In the genomic region with DNA sequence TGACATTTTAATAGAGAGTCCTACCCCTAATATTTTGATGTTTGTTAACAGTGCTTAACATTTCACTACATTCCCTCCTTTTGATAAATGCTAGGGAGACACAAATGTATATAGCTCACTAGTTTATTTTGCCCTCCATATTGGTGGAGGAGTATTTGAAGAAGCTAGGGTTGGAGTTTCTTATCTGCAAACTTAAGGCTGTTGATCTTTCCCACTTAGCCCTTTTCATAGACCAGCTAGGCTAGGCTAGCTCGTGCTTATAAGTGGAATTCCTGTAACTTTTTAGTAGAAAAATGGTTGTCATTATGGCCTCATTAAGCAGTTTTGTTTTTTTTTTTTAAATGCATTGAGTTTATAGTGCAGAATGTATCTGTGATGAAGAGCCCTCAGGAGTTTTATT, we compare ENCODE assay signal across 1 mouse cellular context.
TF ChIP-seq lines count a peak whose summit lies in the region.

No protein-coding gene starts in this region.

TF ChIP-seq in myocyte, 11 proteins besides CTCF, POLR2A, EP300 and RAD21:
- TF ChIP-seq MYOD1 (IDR thresholded peaks at IDR 0.05; ENCODE audit: control insufficient read depth in 1 of 3, insufficient read length in 2 of 3, low read depth in 2 of 3) = no peak
TF ChIP-seq in myocyte: peak in this region for 0.
